15 mouse cellular contexts compared by ENCODE assay signal in the genomic region with DNA sequence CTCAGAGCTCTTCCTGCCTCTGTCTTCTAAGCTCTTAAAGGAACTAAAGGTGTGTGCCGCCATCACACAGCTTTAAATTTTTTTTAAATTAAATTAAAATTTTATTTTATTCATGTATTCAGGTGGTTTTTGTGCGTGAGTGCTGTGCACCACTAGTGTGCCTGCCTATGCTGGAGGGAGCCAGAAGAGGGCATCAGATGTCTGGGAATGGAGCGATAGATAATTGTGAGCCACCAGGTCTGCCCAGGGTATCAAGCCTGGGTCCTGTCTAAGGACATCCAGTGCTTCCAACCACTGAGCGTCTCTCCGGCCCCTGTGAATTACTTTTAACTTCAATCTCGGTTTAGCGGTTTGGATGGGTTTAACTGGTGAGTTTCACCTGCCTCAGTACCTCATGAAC. TPM values are rescaled to one million over a fixed set of nuclear protein-coding genes. Genes with fewer than 3 reads are reported as not detected.
DNase-seq lines count a peak whose midpoint lies in the region; ATAC-seq and TF ChIP-seq lines count a peak whose summit lies in the region.
"Had no signal": no experiment of that assay in that cellular context is flagged by ENCODE, and none has a peak within 500 bp of the region (broad histone marks: within the 10 kb centered on the region; RNA-seq: fewer than 3 reads in every experiment).

No protein-coding gene starts in this region.

- no peak overlapping the region for H3K4me3 ChIP-seq in cerebellum, adult 2 months (replicated peaks; ENCODE audit: insufficient read depth, low read depth, low read length)
- H3K4me3 ChIP-seq in liver, adult 2 months (ENCODE audit: insufficient read depth, low read depth, low read length) = no peak overlapping the region
- H3K4me3 ChIP-seq in liver, embryonic 11.5 days (ENCODE audit: low read depth, low read length) = no peak overlapping the region
- no peak overlapping the region for H3K4me3 ChIP-seq in G1E (ENCODE audit: low read depth, low read length)
- H3K4me3 ChIP-seq: forebrain, embryonic 13.5 days; hindbrain, embryonic 12.5 days; limb, embryonic 15.5 days; midbrain, embryonic 13.5 days had no signal

- H3K27me3 ChIP-seq in cerebellum, adult 2 months (ENCODE audit: control insufficient read depth, insufficient read depth, low read length) = no peaks in the 10 kb centered on the region
- no peaks in the 10 kb centered on the region for H3K27me3 ChIP-seq in liver, adult 2 months (ENCODE audit: control insufficient read depth, insufficient read depth, low read length)
- no peaks in the 10 kb centered on the region for H3K27me3 ChIP-seq in liver, embryonic 11.5 days (replicated peaks; ENCODE audit: control insufficient read depth, insufficient read depth, low read length)
- no peaks in the 10 kb centered on the region for H3K27me3 ChIP-seq in G1E (ENCODE audit: insufficient read depth, low read length)
- H3K27me3 ChIP-seq: forebrain, embryonic 13.5 days; hindbrain, embryonic 12.5 days; limb, embryonic 15.5 days; midbrain, embryonic 13.5 days had no signal

- no peak for DNase-seq in cerebellum, adult 2 months
- no peak for DNase-seq in cerebellum, adult 11 months
- no peak for DNase-seq in liver, adult 2 months (ENCODE audit: extremely low read depth, low read depth, low spot score)
- DNase-seq in liver, embryonic 11.5 days (ENCODE audit: low spot score) = no peak
- peak; percentile 0 for DNase-seq in G1E (ENCODE audit: low spot score)
- peak; percentile 11 for DNase-seq in naive thymus-derived CD4-positive, alpha-beta T cell, adult 2 months (ENCODE audit: low read depth)
- no peak for DNase-seq in adrenal gland, postnatal 4 days (ENCODE audit: low spot score in 2 of 2)
- DNase-seq: layer of hippocampus, adult 9-11 months had no signal

- H3K9ac ChIP-seq in liver, adult 2 months (ENCODE audit: low read depth, low read length) = no peak overlapping the region
- H3K9ac ChIP-seq in liver, embryonic 11.5 days (ENCODE audit: low read depth, low read length) = no peak overlapping the region
- H3K9ac ChIP-seq: forebrain, embryonic 13.5 days; hindbrain, embryonic 12.5 days; limb, embryonic 15.5 days; midbrain, embryonic 13.5 days had no signal

- WGBS in cerebellum, adult 2 months = 85% methylated on average over 7 of the region's 7 CpGs
- WGBS in liver, adult 2 months = 96% methylated on average over 7 of the region's 7 CpGs
- WGBS in liver, embryonic 11.5 days = 85% methylated on average over 7 of the region's 7 CpGs

- no peak overlapping the region for H3K4me2 ChIP-seq in liver, embryonic 11.5 days
- H3K4me2 ChIP-seq: forebrain, embryonic 13.5 days; hindbrain, embryonic 12.5 days; limb, embryonic 15.5 days; midbrain, embryonic 13.5 days had no signal

- H3K27ac ChIP-seq in cerebellum, adult 2 months (ENCODE audit: insufficient read depth, low read length) = no peak overlapping the region
- no peak overlapping the region for H3K27ac ChIP-seq in liver, adult 2 months (replicated peaks; ENCODE audit: insufficient read depth, low read depth, low read length)
- no peak overlapping the region for H3K27ac ChIP-seq in liver, embryonic 11.5 days (ENCODE audit: low read depth, low read length)
- H3K27ac ChIP-seq: forebrain, embryonic 13.5 days; hindbrain, embryonic 12.5 days; limb, embryonic 15.5 days; midbrain, embryonic 13.5 days had no signal

- TF ChIP-seq POLR2A in cerebellum, adult 2 months (IDR thresholded peaks at IDR 0.05; ENCODE audit: borderline replicate concordance, insufficient read depth, low read length) = no peak
- TF ChIP-seq POLR2A in liver, adult 2 months (IDR thresholded peaks at IDR 0.05; ENCODE audit: extremely low read depth, insufficient read depth, low read length) = no peak

- TF ChIP-seq CTCF in cerebellum, adult 2 months (IDR thresholded peaks at IDR 0.05; ENCODE audit: borderline replicate concordance, insufficient read depth, low read depth, low read length) = peak; percentile 53; the same call in 1 of the 2 replicates
- TF ChIP-seq CTCF in liver, adult 2 months (IDR thresholded peaks at IDR 0.05; ENCODE audit: low read depth, low read length) = peak; percentile 34; the same call in 1 of the 2 replicates
- no peak for TF ChIP-seq CTCF in G1E (IDR thresholded peaks at IDR 0.05; ENCODE audit: low read depth, low read length)

- peaks cover 12% of the 10 kb centered on the region; the same call in 1 of the 2 replicates for H3K79me2 ChIP-seq in liver, adult 2 months (ENCODE audit: control insufficient read depth, insufficient read depth, low read length)

- no peak for ATAC-seq in liver, embryonic 11.5 days (replicated peaks; ENCODE audit: low FRiP score)
- ATAC-seq in G1E (ENCODE audit: extremely low read depth, insufficient number of reproducible peaks, low FRiP score, poor library complexity, severe bottlenecking) = no peak
- no peak for ATAC-seq in frontal cortex, adult (ENCODE audit: low TSS enrichment)
- ATAC-seq: forebrain, embryonic 13.5 days; midbrain, embryonic 13.5 days had no signal

- H3K9me3 ChIP-seq in liver, embryonic 11.5 days (ENCODE audit: control insufficient read depth, low read length) = no peaks in the 10 kb centered on the region
- H3K9me3 ChIP-seq in G1E (replicated peaks) = no peaks in the 10 kb centered on the region
- H3K9me3 ChIP-seq: forebrain, embryonic 13.5 days; hindbrain, embryonic 12.5 days; limb, embryonic 15.5 days; midbrain, embryonic 13.5 days had no signal

- peaks cover 6% of the 10 kb centered on the region; the same call in 1 of the 2 replicates for H3K4me1 ChIP-seq in cerebellum, adult 2 months (ENCODE audit: control insufficient read depth, insufficient read depth, low read length)
- H3K4me1 ChIP-seq in liver, adult 2 months (ENCODE audit: control insufficient read depth, insufficient read depth, low read length) = peaks cover 10% of the 10 kb centered on the region; the same call in 1 of the 2 replicates
- H3K4me1 ChIP-seq in liver, embryonic 11.5 days (replicated peaks; ENCODE audit: control insufficient read depth, insufficient read depth, low read length) = peaks cover 10% of the 10 kb centered on the region
- H3K4me1 ChIP-seq in G1E (ENCODE audit: insufficient read depth, low read depth, low read length) = peaks cover 24% of the 10 kb centered on the region

- peaks cover 34% of the 10 kb centered on the region for H3K36me3 ChIP-seq in liver, adult 2 months (ENCODE audit: control insufficient read depth, insufficient read depth, low read length)
- peaks cover 29% of the 10 kb centered on the region for H3K36me3 ChIP-seq in liver, embryonic 11.5 days (ENCODE audit: control insufficient read depth, insufficient read depth, low read length)
- H3K36me3 ChIP-seq in G1E (replicated peaks) = peaks cover 84% of the 10 kb centered on the region

RNA-seq across cellular contexts. Expression of a gene that starts 4.9 kb away (rescaled TPM):
- polyA plus RNA-seq in cerebellum, adult 2 months (2012; rRNA removed) = 28.2 and 32.5 TPM in 2 replicates
- total RNA-seq in liver, adult 2 months (2014; rRNA removed) = 22.8 and 26.0 TPM in 2 replicates
- 36.3 and 37.8 TPM in 2 replicates for polyA plus RNA-seq in liver, adult 2 months (2012; rRNA removed)
- 42.2 and 43.0 TPM in 2 replicates for polyA plus RNA-seq in liver, embryonic 11.5 days (2014; fragmentation: Nextera tagmentation; extraction: Ambion mirVana)
- total RNA-seq in G1E (2014; fragmentation: Nextera tagmentation) (18.2 and 24.7 TPM in 2 replicates), G1E (2017) (14.2 and 20.5 TPM in 2 replicates)
- 24.9 and 29.6 TPM in 2 replicates for polyA plus RNA-seq in G1E (2012)
- 10 to 100 TPM; 59.9 to 61.8 TPM for total RNA-seq in adrenal gland, postnatal 4 days (2021)

RNA-seq across cellular contexts. Expression of a gene that starts 32.6 kb away (rescaled TPM):
- 39.5 and 39.7 TPM in 2 replicates for polyA plus RNA-seq in cerebellum, adult 2 months (2012; rRNA removed)
- not detected in 2 replicates for total RNA-seq in liver, adult 2 months (2014; rRNA removed)
- polyA plus RNA-seq in liver, adult 2 months (2012; rRNA removed) = not detected in 2 replicates
- polyA plus RNA-seq in liver, embryonic 11.5 days (2014; fragmentation: Nextera tagmentation; extraction: Ambion mirVana) = 1.5 and 1.6 TPM in 2 replicates
- not detected in 2 replicates for total RNA-seq in G1E (2014; fragmentation: Nextera tagmentation)
- 0.16 TPM in 1 of 2 replicates, not detected in the other for total RNA-seq in G1E (2017)
- polyA plus RNA-seq in G1E (2012) = 0.04 TPM in 1 of 2 replicates, not detected in the other
- 1 to 10 TPM; 1.2 to 1.4 TPM for total RNA-seq in adrenal gland, postnatal 4 days (2021)
- total RNA-seq: heart, adult 8-10 months had no signal
- polyA plus RNA-seq: spleen, adult 2 months had no signal

RNA-seq across cellular contexts. Expression of a gene that starts 36.0 kb away (rescaled TPM):
- 40.7 and 42.9 TPM in 2 replicates for polyA plus RNA-seq in cerebellum, adult 2 months (2012; rRNA removed)
- 1.8 TPM in 2 replicates for total RNA-seq in liver, adult 2 months (2014; rRNA removed)
- 1.4 and 1.6 TPM in 2 replicates for polyA plus RNA-seq in liver, adult 2 months (2012; rRNA removed)
- polyA plus RNA-seq in liver, embryonic 11.5 days (2014; fragmentation: Nextera tagmentation; extraction: Ambion mirVana) = 13.7 and 15.5 TPM in 2 replicates
- 4.2 and 4.6 TPM in 2 replicates for total RNA-seq in G1E (2014; fragmentation: Nextera tagmentation)
- 14.5 and 16.0 TPM in 2 replicates for total RNA-seq in G1E (2017)
- polyA plus RNA-seq in G1E (2012) = 11.5 and 11.8 TPM in 2 replicates
- total RNA-seq in adrenal gland, postnatal 4 days (2021) = 10 to 100 TPM; 18.6 to 23.3 TPM

RNA-seq across cellular contexts. Expression of a gene that starts 59.3 kb away (rescaled TPM):
- 73.1 and 73.4 TPM in 2 replicates for polyA plus RNA-seq in cerebellum, adult 2 months (2012; rRNA removed)
- 20.5 and 20.6 TPM in 2 replicates for total RNA-seq in liver, adult 2 months (2014; rRNA removed)
- 32.2 and 33.5 TPM in 2 replicates for polyA plus RNA-seq in liver, adult 2 months (2012; rRNA removed)
- polyA plus RNA-seq in liver, embryonic 11.5 days (2014; fragmentation: Nextera tagmentation; extraction: Ambion mirVana) = 27.0 and 32.7 TPM in 2 replicates
- total RNA-seq in G1E (2014; fragmentation: Nextera tagmentation) (14.4 and 18.6 TPM in 2 replicates), G1E (2017) (12.6 and 15.1 TPM in 2 replicates)
- 11.4 and 16.7 TPM in 2 replicates for polyA plus RNA-seq in G1E (2012)
- 10 to 100 TPM; 40.2 to 40.5 TPM for total RNA-seq in adrenal gland, postnatal 4 days (2021)

Comparison
In these comparisons a context has a peak if more than half of its experiments do, and no peak if none do; other contexts are left out.
1. DNase-seq: peak in G1E (single experiment) and naive thymus-derived CD4-positive, alpha-beta T cell, adult 2 months (single experiment); none in cerebellum, adult 2 months (0 of 2), cerebellum, adult 11 months (single experiment), liver, adult 2 months (single experiment), liver, embryonic 11.5 days (single experiment) and adrenal gland, postnatal 4 days (0 of 2).
2. RNA of a gene that starts 32.6 kb away (polyA plus RNA-seq): 39.5 to 39.7 TPM in cerebellum, adult 2 months; 1.5 to 1.6 TPM in liver, embryonic 11.5 days, 0.04 TPM in G1E and not detected in liver, adult 2 months; every median in the first group is over 10 times any median in the second.